Mouse (Mus musculus): ENCODE measurements around the gene Anln.
"Not testable (repeated sequence)": the region's sequence is repeated elsewhere in the genome, so short reads cannot be mapped to it uniquely, and the experiment has no call there.

Anln gene

DNA sequence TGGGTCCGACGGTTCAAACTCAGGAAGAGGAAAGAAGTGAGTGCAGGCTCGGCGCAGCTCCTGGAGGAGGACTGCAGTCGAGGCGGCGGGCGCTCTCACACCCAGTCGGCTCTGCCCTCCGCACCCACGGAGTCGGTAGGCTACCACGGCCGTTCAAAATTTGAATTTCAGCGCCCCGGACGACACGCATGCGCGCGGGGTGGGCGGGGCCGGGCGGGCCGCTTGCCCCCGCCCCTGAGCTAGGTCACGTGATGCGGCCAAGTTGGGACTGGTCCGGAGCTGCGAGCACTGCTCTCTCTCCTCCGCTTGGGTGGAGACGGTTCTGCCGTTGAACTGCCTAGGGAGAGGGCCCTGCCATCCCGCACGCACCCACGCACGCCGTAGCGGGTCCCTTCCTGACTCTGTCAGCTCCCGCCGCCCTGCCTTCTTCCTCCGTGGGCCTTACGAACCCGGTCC is at the start of gene Anln:
Gene Anln, minus strand, starts transcription at position 168 of the 456 bp plus-strand sequence.
- DNase-seq: peak; percentile 82

DNA sequence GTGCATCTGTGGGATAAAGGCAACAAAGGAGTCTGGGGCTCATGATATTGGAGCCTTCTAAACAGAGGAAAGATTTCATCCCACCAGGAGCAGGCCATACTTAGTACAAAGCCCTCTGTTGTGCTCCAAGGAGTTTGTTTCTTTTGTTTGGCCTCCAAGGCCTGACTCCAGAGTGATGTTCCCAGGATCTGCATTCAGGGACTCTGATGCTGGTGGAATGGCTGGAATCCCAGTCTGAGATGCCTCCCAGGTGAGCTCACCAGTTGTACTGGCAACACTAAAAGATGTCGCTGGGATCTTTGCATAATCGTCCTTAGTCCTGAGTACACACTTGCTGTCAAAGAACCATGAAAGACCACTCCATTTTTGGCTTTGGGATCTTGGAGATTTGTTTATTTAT is 45.1 kb upstream of the Anln start:
- no peak for DNase-seq

DNA sequence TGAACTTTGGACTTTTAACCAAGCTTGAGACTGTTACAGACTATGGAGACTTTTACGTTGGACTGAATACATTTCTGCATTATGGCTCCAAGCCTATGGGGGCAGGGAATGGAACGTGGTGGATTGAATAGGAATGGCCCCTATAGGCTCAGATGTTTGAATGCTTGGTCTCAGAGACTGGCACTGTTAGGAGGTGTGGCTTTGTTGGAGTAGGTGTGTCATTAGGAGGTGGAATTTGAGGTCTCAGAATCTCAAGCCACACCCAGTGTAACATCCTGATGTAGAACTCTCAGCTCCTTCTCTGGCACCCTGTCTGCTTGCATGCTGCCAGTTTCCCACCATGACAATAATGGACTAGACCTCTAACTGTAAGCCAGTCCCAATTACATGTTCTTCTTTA is 44.2 kb upstream of the Anln start:
- DNase-seq: no peak

GRCm38 (mm10) chr9:22430315-22430840 is 41.4 kb upstream of the Anln start:
- DNase-seq: no peak

GRCm38 (mm10) chr9:22429533-22430241 is 40.7 kb upstream of the Anln start:
- DNase-seq: peak; percentile 26

- DNase-seq: no peak
These were observed 39.9 kb upstream of the Anln start for GRCm38 (mm10) chr9:22428666-22429410.

GRCm38 (mm10) chr9:22428028-22428665 is 39.2 kb upstream of the Anln start:
- DNase-seq: no peak

DNA sequence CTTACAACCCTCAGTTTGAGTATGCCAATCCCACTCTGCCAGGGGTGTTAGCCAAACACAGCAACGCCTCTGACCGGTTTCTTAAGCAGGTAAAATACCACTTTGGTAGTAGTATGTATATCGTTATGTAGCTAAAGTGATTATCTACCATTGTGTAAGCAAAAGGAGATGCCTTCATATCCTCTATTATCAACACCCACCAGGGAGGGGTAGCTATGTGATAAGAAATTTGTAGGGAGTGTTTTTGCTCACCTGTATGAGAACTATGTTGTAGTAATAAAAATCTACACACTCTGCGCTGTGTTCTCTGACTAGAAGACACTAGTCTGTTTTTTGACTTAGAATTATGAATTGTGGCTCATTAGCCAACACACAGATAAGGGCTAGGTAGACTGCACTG is 35.7 kb upstream of the Anln start:
- no peak for DNase-seq

GRCm38 (mm10) chr9:22424196-22424595 is 35.2 kb upstream of the Anln start:
- DNase-seq: no peak

DNA sequence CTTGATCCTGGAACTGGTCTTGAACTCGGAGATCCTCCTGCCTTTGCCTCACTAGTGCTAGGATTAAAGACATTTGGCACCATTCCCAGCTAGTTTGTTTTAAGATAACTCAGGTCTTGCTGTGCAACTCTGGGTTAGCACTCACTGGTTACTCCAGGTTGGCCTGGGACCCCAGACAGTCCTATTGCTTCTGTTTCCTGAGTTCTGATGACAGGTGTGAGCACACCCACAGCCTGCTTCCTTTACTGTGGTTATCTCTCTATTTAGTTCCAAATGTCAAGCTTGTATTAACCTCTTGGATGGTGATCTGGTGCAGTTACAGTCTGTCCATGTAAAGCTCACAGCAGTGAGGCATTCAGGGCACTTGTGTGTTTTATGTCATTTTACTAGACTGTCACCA is 34.5 kb upstream of the Anln start:
- DNase-seq: no peak

DNA sequence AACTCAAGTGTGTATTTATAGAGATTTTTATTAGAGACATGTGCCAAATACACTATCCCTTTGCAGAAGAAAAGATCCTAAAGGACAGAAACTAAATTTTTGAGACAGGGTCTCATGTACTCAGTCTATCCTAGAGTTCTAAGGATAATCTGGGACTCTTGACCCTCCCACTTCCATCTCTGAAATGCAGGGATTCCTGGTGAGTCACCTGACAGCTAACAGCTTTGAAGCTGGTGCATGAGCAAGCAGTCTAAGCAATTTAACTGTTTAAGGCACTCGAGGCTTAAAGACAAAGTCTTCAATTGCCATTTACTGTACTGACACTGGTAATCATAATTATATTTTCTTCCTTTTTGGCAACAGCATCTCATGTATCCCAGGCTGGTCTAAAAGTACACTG is 33.6 kb upstream of the Anln start:
- no peak for DNase-seq

GRCm38 (mm10) chr9:22420491-22420890 is 31.5 kb upstream of the Anln start:
- DNase-seq: no peak

GRCm38 (mm10) chr9:22419877-22420276 is 30.9 kb upstream of the Anln start:
- no peak for DNase-seq

GRCm38 (mm10) chr9:22417547-22417946 is 28.6 kb upstream of the Anln start:
- DNase-seq: no peak

GRCm38 (mm10) chr9:22416187-22416586 is 27.2 kb upstream of the Anln start:
- DNase-seq: no peak

GRCm38 (mm10) chr9:22411002-22411857 is 22.2 kb upstream of the Anln start, which contains the start of gene 9530077C05Rik:
TSS of gene 9530077C05Rik (plus strand) at chr9:22411513.
- peak; percentile 96 for DNase-seq

- no peak for DNase-seq
These were observed 20.5 kb upstream of the Anln start for GRCm38 (mm10) chr9:22409501-22409900.

GRCm38 (mm10) chr9:22408344-22408743 is 19.4 kb upstream of the Anln start:
- DNase-seq: not testable (repeated sequence)

GRCm38 (mm10) chr9:22407633-22408032 is 18.6 kb upstream of the Anln start:
- DNase-seq: not testable (repeated sequence)

DNA sequence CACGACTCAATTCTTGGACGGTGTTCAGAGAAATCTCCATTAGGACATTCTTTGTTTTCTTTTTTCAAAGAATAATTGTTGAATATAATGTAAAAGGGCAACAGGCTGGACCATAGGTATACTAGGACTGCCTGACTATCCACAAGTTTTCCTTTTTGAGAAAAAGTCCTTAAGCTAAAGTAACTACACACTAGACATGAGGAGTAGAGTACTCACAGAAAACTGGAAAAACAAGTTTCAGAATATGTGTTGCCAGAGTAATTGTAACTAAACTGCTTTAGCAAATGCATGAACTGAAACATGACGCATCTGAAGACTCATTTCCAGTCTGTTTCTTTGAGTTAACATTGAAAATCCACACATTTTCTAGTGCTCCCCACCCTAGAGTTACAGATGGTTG is 16.4 kb upstream of the Anln start:
- DNase-seq: no peak

- DNase-seq: not testable (repeated sequence)
These were observed 14.5 kb upstream of the Anln start for GRCm38 (mm10) chr9:22403501-22403900.

DNA sequence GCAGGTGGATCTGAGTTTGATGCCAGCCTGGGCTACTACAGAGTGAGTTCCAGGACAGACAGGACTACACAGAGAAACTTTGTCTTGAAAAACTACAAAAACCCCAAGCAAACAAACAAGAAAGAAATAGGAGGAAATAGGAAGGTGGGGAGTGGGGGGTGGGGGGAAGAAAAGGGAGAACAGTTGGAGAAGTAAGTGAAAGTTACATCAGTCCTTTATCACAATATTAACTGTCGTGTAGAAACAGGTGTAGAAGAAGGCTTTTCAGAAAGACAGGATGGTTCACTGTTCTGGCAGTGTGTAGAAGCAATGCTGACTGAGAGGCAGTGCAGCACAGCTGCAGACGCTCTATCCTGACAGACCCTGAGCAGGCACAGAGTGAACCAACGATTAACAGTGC is 14.0 kb upstream of the Anln start:
- DNase-seq: no peak

DNA sequence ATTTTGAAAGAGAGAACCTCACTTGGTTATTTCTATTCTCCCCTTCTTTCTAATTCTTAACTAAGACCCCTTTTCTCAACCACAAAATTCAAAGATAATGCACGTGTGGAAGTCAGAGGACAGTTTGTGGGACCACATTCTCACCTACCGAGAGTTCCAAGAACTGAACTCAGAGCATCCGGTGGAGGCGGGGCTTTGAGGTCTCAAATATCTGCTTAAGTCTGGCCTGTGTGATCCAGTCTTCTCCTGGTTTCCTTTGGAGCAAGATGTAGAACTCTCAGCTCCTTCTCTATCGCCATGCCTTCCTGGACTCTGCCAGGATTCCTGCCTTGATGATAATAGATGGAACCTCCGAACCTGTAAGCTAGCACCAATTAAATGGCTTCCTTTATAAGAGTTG is 13.0 kb upstream of the Anln start:
- DNase-seq: no peak
